Mouse (Mus musculus) ES-E14 (cell line): ENCODE measurements around the gene Tnpo1.

ENCODE experiments used
- CHD2 ChIP-seq: IDR thresholded peaks from 2 replicates; pipeline ENCODE4 v1.6.1; 2014; ENCODE audit warnings: mild to moderate bottlenecking, low read depth, low read length, inconsistent platforms
- MAFK ChIP-seq: IDR thresholded peaks from 2 replicates; pipeline ENCODE4 v1.6.1; 2014; ENCODE audit warnings: mild to moderate bottlenecking, low read depth, low read length, inconsistent platforms; ENCODE audit not compliant: insufficient read depth
- ZC3H11A ChIP-seq: IDR thresholded peaks from 2 replicates; pipeline ENCODE4 v1.6.1; 2012; ENCODE audit warnings: low read depth, mild to moderate bottlenecking, inconsistent platforms, low read length, borderline replicate concordance
- ZNF384 ChIP-seq: IDR thresholded peaks from 2 replicates; pipeline ENCODE4 v1.6.1; 2012; ENCODE audit warnings: low read depth, low read length, inconsistent platforms

- TF ChIP-seq CHD2 (no peak), MAFK (no peak), ZC3H11A (no peak), ZNF384 (no peak)
Observed at GRCm38 (mm10) chr13:98915591-98915990, 10.6 kb downstream of the Tnpo1 start.
